Mouse (Mus musculus) embryonic facial prominence, embryonic 14.5 days (tissue): ENCODE data around the gene Gzme. TPM values are rescaled to one million over a fixed set of nuclear protein-coding genes. Genes with fewer than 3 reads are reported as not detected.
"Not testable (repeated sequence)": the region's sequence is repeated elsewhere in the genome, so short reads cannot be mapped to it uniquely, and the experiment has no call there.

Source experiments
- ATAC-seq: fragments of 200-750 bp; cut with Nextera tagmentation; 2 replicates; pipeline ENCODE4 v1.8.0; 2017; ENCODE audit warnings: low read depth, moderate number of reproducible peaks, moderate TSS enrichment
- DNase-seq: peaks from one replicate; pipeline ENCODE4 v3.0.0-alpha.2; 2015; ENCODE audit warnings: low spot score
- H3K27ac ChIP-seq: fragments of 300-500 bp; sonication (generic); replicated peaks from 2 replicates; pipeline ENCODE4 v1.5.1; 2014; ENCODE audit warnings: low read depth, mild to moderate bottlenecking, low read length, moderate library complexity
- H3K27me3 ChIP-seq: fragments of 300-500 bp; sonication (generic); replicated peaks from 2 replicates; pipeline ENCODE4 v1.6.1; 2014; ENCODE audit warnings: low read length; ENCODE audit not compliant: control insufficient read depth, insufficient read depth
- H3K36me3 ChIP-seq: fragments of 300-500 bp; sonication (generic); 2 replicates; pipeline ENCODE4 v1.6.1; 2014; ENCODE audit warnings: low read length, mixed read lengths; ENCODE audit not compliant: control insufficient read depth, insufficient read depth
- H3K4me1 ChIP-seq: fragments of 300-500 bp; sonication (generic); 2 replicates; pipeline ENCODE4 v1.6.1; 2014; ENCODE audit warnings: antibody characterized with exemption, low read length; ENCODE audit not compliant: control insufficient read depth, insufficient read depth
- H3K4me2 ChIP-seq: fragments of 300-500 bp; sonication (generic); 2 replicates; pipeline ENCODE4 v1.6.1; 2014; ENCODE audit warnings: low read depth, mild to moderate bottlenecking, low read length, moderate library complexity, mixed read lengths
- H3K4me3 ChIP-seq: fragments of 300-500 bp; sonication (generic); 2 replicates; pipeline ENCODE4 v1.5.1; 2014; ENCODE audit warnings: low read depth, mild to moderate bottlenecking, low read length
- H3K9ac ChIP-seq: fragments of 300-500 bp; sonication (generic); 2 replicates; pipeline ENCODE4 v1.6.1; 2014; ENCODE audit warnings: low read depth, mild to moderate bottlenecking, low read length, moderate library complexity, mixed read lengths
- H3K9me3 ChIP-seq: fragments of 300-500 bp; sonication (generic); 2 replicates; pipeline ENCODE4 v1.6.1; 2016; ENCODE audit warnings: low read length; ENCODE audit not compliant: control insufficient read depth
- WGBS: fragments of 180-500 bp; shearing (Covaris S2); extraction: QIAGEN DNeasy Blood & Tissue Kit; methylation state at CpG from one replicate; pipeline ENCODE4 v1.1.7; 2014; 5-methylcytosine and 5-hydroxymethylcytosine counted together
- polyA plus RNA-seq: library from polyadenylated mRNA; unstranded; fragments of >200 nt; fragmentation: Nextera tagmentation; extraction: Ambion mirVana; gene quantifications from 2 replicates; pipeline ENCODE4 v1.2.1, GENCODE M21; 2014

Gene Gzme
- polyA plus RNA-seq, 1 experiment from 2014 or later: 0.45 TPM

GRCm38 (mm10) chr14:56115531-56116310 lies 4.7 kb downstream of the Gzme start:
- not testable (repeated sequence) for H3K9ac ChIP-seq, H3K4me2 ChIP-seq, DNase-seq, H3K27ac ChIP-seq, H3K27me3 ChIP-seq, H3K4me1 ChIP-seq, H3K4me3 ChIP-seq, ATAC-seq, H3K9me3 ChIP-seq, H3K36me3 ChIP-seq
- 90% methylated on average over 33 of the region's 33 CpGs for WGBS

DNA sequence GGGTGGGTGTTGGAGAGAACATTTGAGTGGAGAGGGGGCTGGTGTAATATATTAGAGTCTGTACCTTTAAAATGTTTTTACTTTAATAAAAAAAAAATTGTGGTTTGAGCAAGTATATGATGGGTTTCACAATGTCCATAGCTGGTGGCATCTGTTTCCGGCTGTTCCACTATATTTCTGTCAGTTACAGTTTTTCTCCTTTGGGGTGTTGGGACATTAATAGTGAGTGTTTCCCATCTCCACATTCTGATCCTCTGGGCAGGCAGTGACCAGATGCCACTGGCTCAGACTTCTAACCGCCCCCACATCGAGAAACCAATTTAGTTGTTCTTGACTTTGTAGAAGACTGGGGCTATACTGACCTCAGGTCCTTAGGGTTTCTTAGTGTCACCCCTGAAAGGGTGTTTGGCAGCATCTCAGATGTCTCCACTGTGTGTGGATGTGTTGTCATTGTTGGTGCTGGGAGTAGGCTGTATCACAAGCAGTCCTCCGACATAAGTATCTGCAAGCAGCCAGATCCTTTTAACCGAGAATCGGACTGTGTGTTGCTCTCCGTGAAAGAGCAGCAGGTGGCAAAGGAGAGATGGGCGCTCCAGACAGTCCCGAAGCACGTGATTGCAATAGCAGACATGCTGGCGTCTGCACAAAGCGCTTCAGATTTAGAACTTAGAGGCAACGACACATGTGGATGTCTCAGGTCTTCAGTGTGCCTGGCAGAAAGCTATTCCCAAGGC lies 14.8 kb downstream of the Gzme start:
- H3K9ac ChIP-seq: no peak overlapping the region
- H3K27me3 ChIP-seq: no peaks in the 10 kb centered on the region
- DNase-seq (no peak), ATAC-seq (no peak)
- H3K27ac ChIP-seq: no peak overlapping the region
- no peak overlapping the region for H3K4me2 ChIP-seq
- WGBS: 76% methylated on average over 13 of the region's 13 CpGs
- no peaks in the 10 kb centered on the region for H3K9me3 ChIP-seq
- no peaks in the 10 kb centered on the region for H3K36me3 ChIP-seq
- H3K4me1 ChIP-seq: no peaks in the 10 kb centered on the region
- no peak overlapping the region for H3K4me3 ChIP-seq

DNA sequence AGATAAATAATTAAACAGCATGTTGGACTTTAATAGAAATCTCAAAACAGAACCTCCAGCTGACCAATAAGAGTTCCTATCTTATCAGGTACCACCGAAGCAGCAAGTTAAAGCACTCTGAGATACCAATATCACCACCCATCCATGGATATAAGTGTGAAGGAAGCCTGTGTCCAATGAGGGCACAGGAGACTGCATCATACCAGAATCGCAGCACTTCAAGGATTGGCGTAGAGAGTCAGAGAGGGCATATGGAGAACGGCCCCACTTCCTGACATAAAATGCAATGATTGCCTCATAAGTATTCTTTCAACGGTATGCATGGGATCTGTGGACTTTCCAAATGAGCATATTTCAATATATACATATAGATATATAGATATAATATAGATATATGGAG lies 15.4 kb downstream of the Gzme start:
- Histone ChIP-seq H3K27me3 (no peaks in the 10 kb centered on the region), H3K9me3 (no peaks in the 10 kb centered on the region), H3K4me1 (no peaks in the 10 kb centered on the region), H3K27ac (no peak overlapping the region), H3K4me2 (no peak overlapping the region), H3K9ac (no peak overlapping the region), H3K36me3 (no peaks in the 10 kb centered on the region), H3K4me3 (no peak overlapping the region)
- WGBS: 89% methylated on average over 5 of the region's 5 CpGs
- DNase-seq (no peak), ATAC-seq (no peak)

DNA sequence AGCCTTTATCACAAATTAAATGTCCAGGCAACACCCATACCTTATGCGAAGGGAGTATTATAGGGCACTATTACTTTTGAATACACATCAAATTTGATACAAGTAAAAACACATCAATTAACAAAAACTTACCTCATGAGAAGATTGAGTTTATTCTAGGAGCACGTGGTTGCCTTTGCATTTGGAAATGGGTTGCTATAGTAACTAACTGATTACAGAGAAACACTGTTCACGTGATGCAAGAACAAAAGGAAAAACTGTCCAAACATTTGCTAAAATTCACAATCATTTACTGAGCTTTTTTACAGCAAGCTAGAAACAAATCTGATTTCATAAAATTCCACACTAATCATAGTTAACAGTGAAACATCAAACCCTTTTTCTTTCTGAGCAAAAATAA lies 17.0 kb downstream of the Gzme start:
- no peaks in the 10 kb centered on the region for H3K9me3 ChIP-seq
- no peaks in the 10 kb centered on the region for H3K36me3 ChIP-seq
- no peaks in the 10 kb centered on the region for H3K4me1 ChIP-seq
- no peak overlapping the region for H3K4me3 ChIP-seq
- no peak for DNase-seq
- H3K4me2 ChIP-seq: no peak overlapping the region
- H3K27me3 ChIP-seq: no peaks in the 10 kb centered on the region
- H3K9ac ChIP-seq: no peak overlapping the region
- H3K27ac ChIP-seq: no peak overlapping the region
- 64% methylated on average over 3 of the region's 3 CpGs for WGBS
- ATAC-seq: no peak

DNA sequence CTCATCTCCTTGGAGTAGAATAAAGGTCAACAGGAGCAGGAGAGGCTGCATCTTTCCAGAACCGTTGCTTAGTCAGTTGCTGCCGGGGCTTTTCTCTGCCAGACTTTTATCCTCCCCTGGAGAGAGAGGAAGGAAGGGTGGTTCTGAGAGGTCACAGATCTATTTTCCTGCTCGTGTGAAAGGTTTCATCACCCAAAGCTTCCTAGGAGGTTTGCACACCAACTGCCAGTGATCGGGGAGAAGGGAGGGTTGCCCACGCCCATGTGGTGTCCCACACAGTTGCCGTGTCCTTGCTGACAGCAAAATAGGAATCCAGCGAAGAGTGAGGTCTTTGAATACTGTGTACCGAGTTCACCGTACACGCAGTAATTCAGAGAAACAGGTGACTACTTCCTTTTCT lies 18.0 kb downstream of the Gzme start, which contains the start of gene Ctsg:
Gene Ctsg, minus strand, starts transcription at position 189 of the 400 bp plus-strand sequence.
- no peak within 1 kb of the TSS for H3K4me2 ChIP-seq
- H3K9me3 ChIP-seq: no peaks in the 10 kb centered on the region
- no peak for ATAC-seq
- H3K27ac ChIP-seq: no peak within 1 kb of the TSS
- no peaks in the 10 kb centered on the region for H3K36me3 ChIP-seq
- H3K4me3 ChIP-seq: no peak within 1 kb of the TSS
- WGBS: 74% methylated on average over 10 of the region's 10 CpGs
- no peaks in the 10 kb centered on the region for H3K4me1 ChIP-seq
- H3K9ac ChIP-seq: no peak within 1 kb of the TSS
- no peaks in the 10 kb centered on the region for H3K27me3 ChIP-seq
- DNase-seq: no peak

DNA sequence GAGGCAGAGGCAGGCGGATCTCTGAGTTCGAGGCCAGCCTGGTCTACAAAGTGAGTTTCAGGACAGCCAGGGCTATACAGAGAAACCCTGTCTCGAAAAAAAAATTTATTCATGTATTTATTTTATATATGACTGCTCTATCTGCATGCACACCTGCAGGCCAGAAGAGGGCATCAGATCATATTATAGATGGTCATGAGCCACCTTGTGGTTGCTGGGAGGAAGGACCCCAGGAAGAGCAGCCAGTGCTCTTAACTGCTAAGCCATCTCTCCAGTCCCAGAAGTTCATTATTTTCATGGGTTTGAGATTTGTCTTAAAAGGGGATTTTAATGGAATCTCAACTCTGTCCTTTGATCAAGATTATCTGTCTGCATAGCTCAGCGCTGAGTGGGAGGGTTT lies 21.5 kb downstream of the Gzme start:
- Histone ChIP-seq H3K36me3 (no peaks in the 10 kb centered on the region), H3K27ac (no peak overlapping the region), H3K4me1 (no peaks in the 10 kb centered on the region), H3K27me3 (no peaks in the 10 kb centered on the region), H3K9ac (no peak overlapping the region), H3K9me3 (no peaks in the 10 kb centered on the region), H3K4me3 (no peak overlapping the region), H3K4me2 (no peak overlapping the region)
- WGBS: 79% methylated on average over 4 of the region's 4 CpGs
- ATAC-seq (no peak), DNase-seq (no peak)

DNA sequence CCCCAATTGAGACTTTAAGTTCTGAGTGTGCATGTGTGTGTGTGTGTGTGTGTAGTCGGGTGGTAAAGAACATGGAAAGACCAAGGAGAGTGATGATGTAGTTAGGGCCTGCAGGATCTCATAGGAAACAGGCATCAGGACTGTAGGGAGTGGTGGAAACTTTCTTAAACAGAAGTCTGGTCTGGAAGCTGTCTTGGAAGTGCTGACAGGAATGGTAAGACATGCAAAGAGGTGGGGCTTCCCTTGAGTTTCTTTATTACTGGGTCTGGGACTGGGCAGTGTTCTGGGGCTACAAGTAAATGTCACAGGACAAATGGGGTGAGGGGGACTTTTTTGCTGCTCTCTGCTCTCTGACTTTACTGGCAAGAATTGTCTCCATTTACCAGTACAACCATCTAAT lies 22.8 kb downstream of the Gzme start:
- Histone ChIP-seq H3K27me3 (no peaks in the 10 kb centered on the region), H3K4me2 (no peak overlapping the region), H3K9me3 (no peaks in the 10 kb centered on the region), H3K27ac (no peak overlapping the region), H3K36me3 (no peaks in the 10 kb centered on the region), H3K4me3 (no peak overlapping the region), H3K4me1 (no peaks in the 10 kb centered on the region), H3K9ac (no peak overlapping the region)
- WGBS: 79% methylated on average over 1 of the region's 1 CpGs
- DNase-seq: no peak
- no peak for ATAC-seq

DNA sequence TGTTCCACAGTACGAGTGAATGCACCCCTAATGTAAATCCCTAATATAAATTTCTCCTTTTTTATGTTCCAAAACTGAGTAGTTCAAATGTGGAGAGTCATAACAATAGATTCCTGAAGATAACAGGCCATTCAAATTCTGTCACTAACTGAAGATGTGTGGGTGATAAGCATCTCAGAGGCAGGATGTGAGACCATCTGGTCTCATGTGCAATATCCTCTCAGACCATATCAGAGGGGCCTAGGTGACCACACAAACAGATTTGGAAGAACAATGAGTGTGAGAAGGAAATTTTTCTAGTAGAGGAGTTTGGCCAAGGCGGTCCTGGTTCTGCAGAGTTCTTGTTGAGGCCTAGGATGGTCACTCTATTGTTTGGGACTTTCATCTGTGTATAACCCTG lies 27.1 kb downstream of the Gzme start:
- no peaks in the 10 kb centered on the region for H3K4me1 ChIP-seq
- H3K4me3 ChIP-seq: no peak overlapping the region
- H3K27ac ChIP-seq: no peak overlapping the region
- H3K36me3 ChIP-seq: no peaks in the 10 kb centered on the region
- H3K9me3 ChIP-seq: no peaks in the 10 kb centered on the region
- WGBS: 79% methylated on average over 2 of the region's 2 CpGs
- H3K4me2 ChIP-seq: no peak overlapping the region
- no peak overlapping the region for H3K9ac ChIP-seq
- H3K27me3 ChIP-seq: no peaks in the 10 kb centered on the region
- no peak for DNase-seq
- ATAC-seq: no peak

- Histone ChIP-seq H3K27ac (no peak overlapping the region), H3K9ac (no peak overlapping the region), H3K27me3 (no peaks in the 10 kb centered on the region), H3K4me1 (no peaks in the 10 kb centered on the region), H3K9me3 (no peaks in the 10 kb centered on the region), H3K36me3 (no peaks in the 10 kb centered on the region), H3K4me2 (no peak overlapping the region), H3K4me3 (no peak overlapping the region)
- ATAC-seq (no peak), DNase-seq (no peak)
- WGBS: 76% methylated on average over 3 of the region's 3 CpGs
Observed at GRCm38 (mm10) chr14:56086711-56087110, 33.7 kb downstream of the Gzme start.
